Mouse (Mus musculus): ENCODE measurements around the gene Tmem175. TPM values are rescaled to one million over a fixed set of nuclear protein-coding genes. Genes with fewer than 3 reads are reported as not detected.

Gene Tmem175
- polyA plus RNA-seq, 1 experiment from 2014 or later = 27.8 TPM

- Histone ChIP-seq H3K4me1 (replicated peaks; ENCODE audit: insufficient read depth, low read length) (no peaks in the 10 kb centered on the region), H3K4me2 (ENCODE audit: low read length) (no peak overlapping the region), H3K27me3 (ENCODE audit: insufficient read depth, low read length) (no peaks in the 10 kb centered on the region), H3K4me3 (replicated peaks; ENCODE audit: low read depth, low read length) (no peak overlapping the region), H3K36me3 (ENCODE audit: insufficient read depth, low read length) (peaks cover 39% of the 10 kb centered on the region), H3K9me3 (replicated peaks; ENCODE audit: low read length) (no peaks in the 10 kb centered on the region), H3K27ac (no peak overlapping the region), H3K9ac (ENCODE audit: low read depth, low read length) (no peak overlapping the region)
- WGBS = 91% methylated on average over 9 of the region's 9 CpGs
- no peak for DNase-seq (ENCODE audit: low spot score)
- ATAC-seq (replicated peaks; ENCODE audit: low FRiP score, low read depth) = no peak
- no peak; the same call in 1 of the 2 replicates for TF ChIP-seq CTCF (IDR thresholded peaks at IDR 0.05; ENCODE audit: low read depth)
These were observed 16.2 kb downstream of the Tmem175 start for GRCm38 (mm10) chr5:108645651-108646342.

- H3K4me1 ChIP-seq (replicated peaks; ENCODE audit: insufficient read depth, low read length) = no peaks in the 10 kb centered on the region
- no peak overlapping the region for H3K27ac ChIP-seq
- no peak overlapping the region for H3K9ac ChIP-seq (ENCODE audit: low read depth, low read length)
- no peak for DNase-seq (ENCODE audit: low spot score)
- no peak for ATAC-seq (replicated peaks; ENCODE audit: low FRiP score, low read depth)
- 89% methylated on average over 3 of the region's 3 CpGs for WGBS
- peaks cover 39% of the 10 kb centered on the region for H3K36me3 ChIP-seq (ENCODE audit: insufficient read depth, low read length)
- no peaks in the 10 kb centered on the region for H3K27me3 ChIP-seq (ENCODE audit: insufficient read depth, low read length)
- TF ChIP-seq CTCF (IDR thresholded peaks at IDR 0.05; ENCODE audit: low read depth) = no peak
- H3K4me2 ChIP-seq (ENCODE audit: low read length) = no peak overlapping the region
- H3K9me3 ChIP-seq (replicated peaks; ENCODE audit: low read length) = no peaks in the 10 kb centered on the region
- H3K4me3 ChIP-seq (replicated peaks; ENCODE audit: low read depth, low read length) = no peak overlapping the region
These were observed 16.7 kb downstream of the Tmem175 start for GRCm38 (mm10) chr5:108646343-108646660.

- no peak for TF ChIP-seq CTCF (IDR thresholded peaks at IDR 0.05; ENCODE audit: low read depth)
- peaks cover 37% of the 10 kb centered on the region for H3K36me3 ChIP-seq (ENCODE audit: insufficient read depth, low read length)
- no peaks in the 10 kb centered on the region for H3K9me3 ChIP-seq (replicated peaks; ENCODE audit: low read length)
- 84% methylated on average over 2 of the region's 2 CpGs for WGBS
- DNase-seq (ENCODE audit: low spot score) (no peak), ATAC-seq (replicated peaks; ENCODE audit: low FRiP score, low read depth) (no peak)
- no peak overlapping the region for H3K4me2 ChIP-seq (ENCODE audit: low read length)
- H3K4me1 ChIP-seq (replicated peaks; ENCODE audit: insufficient read depth, low read length) = no peaks in the 10 kb centered on the region
- H3K4me3 ChIP-seq (replicated peaks; ENCODE audit: low read depth, low read length) = no peak overlapping the region
- H3K27ac ChIP-seq = no peak overlapping the region
- no peak overlapping the region for H3K9ac ChIP-seq (ENCODE audit: low read depth, low read length)
- no peaks in the 10 kb centered on the region for H3K27me3 ChIP-seq (ENCODE audit: insufficient read depth, low read length)
These were observed 17.7 kb downstream of the Tmem175 start for GRCm38 (mm10) chr5:108647311-108647710.

GRCm38 (mm10) chr5:108647820-108648465 lies 18.4 kb downstream of the Tmem175 start:
- Histone ChIP-seq H3K9ac (ENCODE audit: low read depth, low read length) (no peak overlapping the region), H3K9me3 (replicated peaks; ENCODE audit: low read length) (no peaks in the 10 kb centered on the region), H3K36me3 (ENCODE audit: insufficient read depth, low read length) (peaks cover 33% of the 10 kb centered on the region), H3K4me3 (replicated peaks; ENCODE audit: low read depth, low read length) (no peak overlapping the region), H3K4me1 (replicated peaks; ENCODE audit: insufficient read depth, low read length) (no peaks in the 10 kb centered on the region), H3K27ac (no peak overlapping the region), H3K27me3 (ENCODE audit: insufficient read depth, low read length) (no peaks in the 10 kb centered on the region), H3K4me2 (ENCODE audit: low read length) (no peak overlapping the region)
- no peak for ATAC-seq (replicated peaks; ENCODE audit: low FRiP score, low read depth)
- no peak for DNase-seq (ENCODE audit: low spot score)
- no peak for TF ChIP-seq CTCF (IDR thresholded peaks at IDR 0.05; ENCODE audit: low read depth)
- WGBS = 92% methylated on average over 2 of the region's 2 CpGs

- 93% methylated on average over 11 of the region's 11 CpGs for WGBS
- Histone ChIP-seq H3K4me1 (replicated peaks; ENCODE audit: insufficient read depth, low read length) (no peaks in the 10 kb centered on the region), H3K4me2 (ENCODE audit: low read length) (no peak overlapping the region), H3K4me3 (replicated peaks; ENCODE audit: low read depth, low read length) (no peak overlapping the region), H3K9ac (ENCODE audit: low read depth, low read length) (no peak overlapping the region), H3K27ac (no peak overlapping the region), H3K36me3 (ENCODE audit: insufficient read depth, low read length) (peaks cover 32% of the 10 kb centered on the region; the same call in 1 of the 2 replicates), H3K27me3 (ENCODE audit: insufficient read depth, low read length) (no peaks in the 10 kb centered on the region), H3K9me3 (replicated peaks; ENCODE audit: low read length) (no peaks in the 10 kb centered on the region)
- TF ChIP-seq CTCF (IDR thresholded peaks at IDR 0.05; ENCODE audit: low read depth) = no peak
- DNase-seq (ENCODE audit: low spot score) (no peak), ATAC-seq (replicated peaks; ENCODE audit: low FRiP score, low read depth) (no peak)
These were observed 19.5 kb downstream of the Tmem175 start for GRCm38 (mm10) chr5:108648937-108649576.

- no peak overlapping the region for H3K9ac ChIP-seq (ENCODE audit: low read depth, low read length)
- DNase-seq (ENCODE audit: low spot score) (no peak), ATAC-seq (replicated peaks; ENCODE audit: low FRiP score, low read depth) (no peak)
- H3K27ac ChIP-seq = no peak overlapping the region
- H3K36me3 ChIP-seq (ENCODE audit: insufficient read depth, low read length) = peaks cover 44% of the 10 kb centered on the region; the same call in 1 of the 2 replicates
- 85% methylated on average over 7 of the region's 7 CpGs for WGBS
- no peaks in the 10 kb centered on the region for H3K9me3 ChIP-seq (replicated peaks; ENCODE audit: low read length)
- no peak overlapping the region for H3K4me2 ChIP-seq (ENCODE audit: low read length)
- no peak for TF ChIP-seq CTCF (IDR thresholded peaks at IDR 0.05; ENCODE audit: low read depth)
- H3K4me3 ChIP-seq (replicated peaks; ENCODE audit: low read depth, low read length) = no peak overlapping the region
- no peaks in the 10 kb centered on the region for H3K4me1 ChIP-seq (replicated peaks; ENCODE audit: insufficient read depth, low read length)
- H3K27me3 ChIP-seq (ENCODE audit: insufficient read depth, low read length) = no peaks in the 10 kb centered on the region
These were observed 20.8 kb downstream of the Tmem175 start for GRCm38 (mm10) chr5:108650341-108650740.
